Mouse (Mus musculus): ENCODE results near the gene Sparc. TPM values are rescaled to one million over a fixed set of nuclear protein-coding genes. Genes with fewer than 3 reads are reported as not detected.

Gene Sparc
- polyA plus RNA-seq, 1 experiment from 2014 or later: 1,563 TPM

GRCm38 (mm10) chr11:55462149-55462548, 39.2 kb upstream of the Sparc start:
- ATAC-seq: no peak
- H3K36me3 ChIP-seq (ENCODE audit: control insufficient read depth, insufficient read depth, low read length): no peaks in the 10 kb centered on the region
- WGBS: 91% methylated on average over 9 of the region's 9 CpGs
- no peak overlapping the region for H3K4me2 ChIP-seq (ENCODE audit: low read depth, low read length)
- peaks cover 13% of the 10 kb centered on the region for H3K4me1 ChIP-seq (ENCODE audit: control insufficient read depth, insufficient read depth, low read length)
- H3K4me3 ChIP-seq (ENCODE audit: low read length): no peak overlapping the region
- no peaks in the 10 kb centered on the region for H3K9me3 ChIP-seq (ENCODE audit: control insufficient read depth, low read length)
- no peaks in the 10 kb centered on the region for H3K27me3 ChIP-seq (replicated peaks; ENCODE audit: control insufficient read depth, insufficient read depth, low read length)
- H3K27ac ChIP-seq (ENCODE audit: low read length): no peak overlapping the region; the same call in 1 of the 2 replicates
- H3K9ac ChIP-seq (ENCODE audit: low read depth, low read length): no peak overlapping the region

GRCm38 (mm10) chr11:55461019-55461645, 38.1 kb upstream of the Sparc start, which contains the start of gene Atox1:
Gene Atox1, minus strand, starts transcription at chr11:55461239.
- peaks cover 13% of the 10 kb centered on the region for H3K4me1 ChIP-seq (ENCODE audit: control insufficient read depth, insufficient read depth, low read length)
- no peaks in the 10 kb centered on the region for H3K9me3 ChIP-seq (ENCODE audit: control insufficient read depth, low read length)
- ATAC-seq: peak; percentile 97
- no peaks in the 10 kb centered on the region for H3K36me3 ChIP-seq (ENCODE audit: control insufficient read depth, insufficient read depth, low read length)
- peak within 1 kb of the TSS; percentile 84 for H3K4me2 ChIP-seq (ENCODE audit: low read depth, low read length)
- peak within 1 kb of the TSS; percentile 79 for H3K4me3 ChIP-seq (ENCODE audit: low read length)
- under 1% methylated on average over 36 of the region's 36 CpGs for WGBS
- H3K27me3 ChIP-seq (replicated peaks; ENCODE audit: control insufficient read depth, insufficient read depth, low read length): no peaks in the 10 kb centered on the region
- H3K27ac ChIP-seq (ENCODE audit: low read length): peak within 1 kb of the TSS; percentile 91
- peak within 1 kb of the TSS; percentile 80 for H3K9ac ChIP-seq (ENCODE audit: low read depth, low read length)

GRCm38 (mm10) chr11:55460559-55461018, 37.6 kb upstream of the Sparc start:
- Histone ChIP-seq H3K4me2 (ENCODE audit: low read depth, low read length) (peak overlapping the region; percentile 84), H3K4me3 (ENCODE audit: low read length) (peak overlapping the region; percentile 79), H3K4me1 (ENCODE audit: control insufficient read depth, insufficient read depth, low read length) (peaks cover 14% of the 10 kb centered on the region), H3K36me3 (ENCODE audit: control insufficient read depth, insufficient read depth, low read length) (no peaks in the 10 kb centered on the region), H3K27ac (ENCODE audit: low read length) (peak overlapping the region; percentile 67), H3K9me3 (ENCODE audit: control insufficient read depth, low read length) (no peaks in the 10 kb centered on the region), H3K9ac (ENCODE audit: low read depth, low read length) (peak overlapping the region; percentile 80), H3K27me3 (replicated peaks; ENCODE audit: control insufficient read depth, insufficient read depth, low read length) (no peaks in the 10 kb centered on the region)
- ATAC-seq: peak; percentile 58
- WGBS: under 1% methylated on average over 17 of the region's 17 CpGs

- no peaks in the 10 kb centered on the region for H3K27me3 ChIP-seq (replicated peaks; ENCODE audit: control insufficient read depth, insufficient read depth, low read length)
- no peaks in the 10 kb centered on the region for H3K36me3 ChIP-seq (ENCODE audit: control insufficient read depth, insufficient read depth, low read length)
- H3K27ac ChIP-seq (ENCODE audit: low read length): peak overlapping the region; percentile 67
- peak overlapping the region; percentile 80 for H3K9ac ChIP-seq (ENCODE audit: low read depth, low read length)
- peak overlapping the region; percentile 84 for H3K4me2 ChIP-seq (ENCODE audit: low read depth, low read length)
- peaks cover 18% of the 10 kb centered on the region for H3K4me1 ChIP-seq (ENCODE audit: control insufficient read depth, insufficient read depth, low read length)
- H3K9me3 ChIP-seq (ENCODE audit: control insufficient read depth, low read length): no peaks in the 10 kb centered on the region
- no peak for ATAC-seq
- WGBS: 27% methylated on average over 3 of the region's 3 CpGs
- H3K4me3 ChIP-seq (ENCODE audit: low read length): peak overlapping the region; percentile 79
These were observed 37.0 kb upstream of the Sparc start for GRCm38 (mm10) chr11:55459850-55460558.

GRCm38 (mm10) chr11:55458501-55458900, 35.5 kb upstream of the Sparc start:
- Histone ChIP-seq H3K9ac (ENCODE audit: low read depth, low read length) (no peak overlapping the region), H3K27me3 (replicated peaks; ENCODE audit: control insufficient read depth, insufficient read depth, low read length) (no peaks in the 10 kb centered on the region), H3K4me1 (ENCODE audit: control insufficient read depth, insufficient read depth, low read length) (peaks cover 18% of the 10 kb centered on the region), H3K36me3 (ENCODE audit: control insufficient read depth, insufficient read depth, low read length) (no peaks in the 10 kb centered on the region), H3K4me2 (ENCODE audit: low read depth, low read length) (no peak overlapping the region), H3K9me3 (ENCODE audit: control insufficient read depth, low read length) (no peaks in the 10 kb centered on the region), H3K27ac (ENCODE audit: low read length) (no peak overlapping the region), H3K4me3 (ENCODE audit: low read length) (no peak overlapping the region)
- ATAC-seq: no peak
- WGBS: 55% methylated on average over 4 of the region's 4 CpGs

GRCm38 (mm10) chr11:55455166-55455565, 32.2 kb upstream of the Sparc start:
- no peaks in the 10 kb centered on the region for H3K27me3 ChIP-seq (replicated peaks; ENCODE audit: control insufficient read depth, insufficient read depth, low read length)
- no peak overlapping the region for H3K9ac ChIP-seq (ENCODE audit: low read depth, low read length)
- peak; percentile 80 for ATAC-seq
- H3K9me3 ChIP-seq (ENCODE audit: control insufficient read depth, low read length): no peaks in the 10 kb centered on the region
- H3K4me1 ChIP-seq (ENCODE audit: control insufficient read depth, insufficient read depth, low read length): peaks cover 18% of the 10 kb centered on the region
- 41% methylated on average over 2 of the region's 2 CpGs for WGBS
- H3K27ac ChIP-seq (ENCODE audit: low read length): peak overlapping the region; percentile 67
- H3K4me2 ChIP-seq (ENCODE audit: low read depth, low read length): no peak overlapping the region
- no peaks in the 10 kb centered on the region; the same call in 1 of the 2 replicates for H3K36me3 ChIP-seq (ENCODE audit: control insufficient read depth, insufficient read depth, low read length)
- H3K4me3 ChIP-seq (ENCODE audit: low read length): no peak overlapping the region

GRCm38 (mm10) chr11:55453640-55454039, 30.7 kb upstream of the Sparc start:
- 86% methylated on average over 4 of the region's 4 CpGs for WGBS
- no peak overlapping the region for H3K9ac ChIP-seq (ENCODE audit: low read depth, low read length)
- ATAC-seq: no peak
- no peaks in the 10 kb centered on the region for H3K27me3 ChIP-seq (replicated peaks; ENCODE audit: control insufficient read depth, insufficient read depth, low read length)
- H3K4me3 ChIP-seq (ENCODE audit: low read length): no peak overlapping the region
- no peaks in the 10 kb centered on the region for H3K9me3 ChIP-seq (ENCODE audit: control insufficient read depth, low read length)
- H3K27ac ChIP-seq (ENCODE audit: low read length): 0 out of 2 replicates have a peak overlapping the region, but pooled peaks have one; percentile 25
- no peak overlapping the region for H3K4me2 ChIP-seq (ENCODE audit: low read depth, low read length)
- H3K4me1 ChIP-seq (ENCODE audit: control insufficient read depth, insufficient read depth, low read length): peaks cover 7% of the 10 kb centered on the region; the same call in 1 of the 2 replicates
- H3K36me3 ChIP-seq (ENCODE audit: control insufficient read depth, insufficient read depth, low read length): no peaks in the 10 kb centered on the region; the same call in 1 of the 2 replicates

- H3K4me1 ChIP-seq (ENCODE audit: control insufficient read depth, insufficient read depth, low read length): peaks cover 4% of the 10 kb centered on the region; the same call in 1 of the 2 replicates
- ATAC-seq: no peak
- no peak overlapping the region for H3K27ac ChIP-seq (ENCODE audit: low read length)
- no peaks in the 10 kb centered on the region for H3K9me3 ChIP-seq (ENCODE audit: control insufficient read depth, low read length)
- no peak overlapping the region for H3K4me2 ChIP-seq (ENCODE audit: low read depth, low read length)
- no peak overlapping the region for H3K4me3 ChIP-seq (ENCODE audit: low read length)
- no peaks in the 10 kb centered on the region for H3K27me3 ChIP-seq (replicated peaks; ENCODE audit: control insufficient read depth, insufficient read depth, low read length)
- WGBS: 73% methylated on average over 4 of the region's 4 CpGs
- no peak overlapping the region for H3K9ac ChIP-seq (ENCODE audit: low read depth, low read length)
- no peaks in the 10 kb centered on the region; the same call in 1 of the 2 replicates for H3K36me3 ChIP-seq (ENCODE audit: control insufficient read depth, insufficient read depth, low read length)
These were observed 27.3 kb upstream of the Sparc start for GRCm38 (mm10) chr11:55450311-55450710.

- Histone ChIP-seq H3K4me1 (ENCODE audit: control insufficient read depth, insufficient read depth, low read length) (peaks cover 2% of the 10 kb centered on the region; the same call in 1 of the 2 replicates), H3K4me2 (ENCODE audit: low read depth, low read length) (no peak overlapping the region), H3K9me3 (ENCODE audit: control insufficient read depth, low read length) (no peaks in the 10 kb centered on the region), H3K4me3 (ENCODE audit: low read length) (no peak overlapping the region), H3K9ac (ENCODE audit: low read depth, low read length) (no peak overlapping the region), H3K36me3 (ENCODE audit: control insufficient read depth, insufficient read depth, low read length) (no peaks in the 10 kb centered on the region; the same call in 1 of the 2 replicates), H3K27ac (ENCODE audit: low read length) (no peak overlapping the region), H3K27me3 (replicated peaks; ENCODE audit: control insufficient read depth, insufficient read depth, low read length) (no peaks in the 10 kb centered on the region)
- WGBS: 75% methylated on average over 7 of the region's 7 CpGs
- no peak for ATAC-seq
These were observed 26.5 kb upstream of the Sparc start for GRCm38 (mm10) chr11:55449531-55449930.

All from intestine, embryonic 16.5 days (tissue).